Mouse (Mus musculus): Measurements from ENCODE around the gene Ppp1r8.

Ppp1r8 gene

GRCm38 (mm10) chr4:132842970-132843704 lies at the start of gene Ppp1r8:
Ppp1r8 (minus strand) TSS chr4:132843169.
- peak; percentile 81 for DNase-seq (ENCODE audit: low read depth)

- peak; percentile 12 for DNase-seq (ENCODE audit: low read depth)
Observed at GRCm38 (mm10) chr4:132884844-132885374, 41.9 kb upstream of the Ppp1r8 start.

- DNase-seq (ENCODE audit: low read depth): peak; percentile 72
Observed at GRCm38 (mm10) chr4:132884064-132884843, 41.3 kb upstream of the Ppp1r8 start, which contains the start of gene Stx12. Stx12 (minus strand) TSS chr4:132884509.

- DNase-seq (ENCODE audit: low read depth): peak; percentile 31
Observed at GRCm38 (mm10) chr4:132883561-132884063, 40.6 kb upstream of the Ppp1r8 start.

- DNase-seq (ENCODE audit: low read depth): no peak
Observed at GRCm38 (mm10) chr4:132874363-132875097, 31.6 kb upstream of the Ppp1r8 start.

GRCm38 (mm10) chr4:132873481-132874362 lies 30.8 kb upstream of the Ppp1r8 start:
- no peak for DNase-seq (ENCODE audit: low read depth)

- DNase-seq (ENCODE audit: low read depth): no peak
Observed at GRCm38 (mm10) chr4:132871116-132871515, 28.1 kb upstream of the Ppp1r8 start.

GRCm38 (mm10) chr4:132864856-132865255 lies 21.9 kb upstream of the Ppp1r8 start:
- DNase-seq (ENCODE audit: low read depth): no peak

GRCm38 (mm10) chr4:132863012-132863411 lies 20.0 kb upstream of the Ppp1r8 start:
- no peak for DNase-seq (ENCODE audit: low read depth)

GRCm38 (mm10) chr4:132860880-132861279 lies 17.9 kb upstream of the Ppp1r8 start:
- DNase-seq (ENCODE audit: low read depth): no peak

- DNase-seq (ENCODE audit: low read depth): no peak
Observed at GRCm38 (mm10) chr4:132843705-132844071, 719 bp upstream of the Ppp1r8 start.

GRCm38 (mm10) chr4:132842281-132842906 lies 575 bp downstream of the Ppp1r8 start:
- no peak for DNase-seq (ENCODE audit: low read depth)

- DNase-seq (ENCODE audit: low read depth): no peak
Observed at GRCm38 (mm10) chr4:132841493-132841892, 1.5 kb downstream of the Ppp1r8 start.

GRCm38 (mm10) chr4:132823614-132824366 lies 19.2 kb downstream of the Ppp1r8 start:
- DNase-seq (ENCODE audit: low read depth): peak; percentile 76

- no peak for DNase-seq (ENCODE audit: low read depth)
Observed at GRCm38 (mm10) chr4:132818442-132818841, 24.5 kb downstream of the Ppp1r8 start.

- no peak for DNase-seq (ENCODE audit: low read depth)
Observed at GRCm38 (mm10) chr4:132816855-132817254, 26.1 kb downstream of the Ppp1r8 start.

- DNase-seq (ENCODE audit: low read depth): no peak
Observed at GRCm38 (mm10) chr4:132816404-132816803, 26.6 kb downstream of the Ppp1r8 start.

- no peak for DNase-seq (ENCODE audit: low read depth)
Observed at GRCm38 (mm10) chr4:132809621-132810020, 33.3 kb downstream of the Ppp1r8 start.

- no peak for DNase-seq (ENCODE audit: low read depth)
Observed at GRCm38 (mm10) chr4:132807771-132808641, 35.0 kb downstream of the Ppp1r8 start.

Measured in c-Kit-positive CD71-negative TER-119-negative erythroid progenitor cells, embryonic 14.5 days (primary cell).